Mouse (Mus musculus): Measurements from ENCODE around the gene Nupl2.

Nupl2 gene

GRCm38 (mm10) chr5:24164789-24165445 is at the start of gene Nupl2:
TSS of gene Nupl2 (plus strand) at chr5:24164963.
- peak; percentile 91 for DNase-seq (ENCODE audit: low read depth)

GRCm38 (mm10) chr5:24122221-24122620 is 42.5 kb upstream of the Nupl2 start:
- DNase-seq (ENCODE audit: low read depth), result no peak

GRCm38 (mm10) chr5:24124175-24124574 is 40.6 kb upstream of the Nupl2 start:
- no peak for DNase-seq (ENCODE audit: low read depth)

- DNase-seq (ENCODE audit: low read depth), result no peak
Measured at GRCm38 (mm10) chr5:24124579-24125276, 40.0 kb upstream of the Nupl2 start.

- no peak for DNase-seq (ENCODE audit: low read depth)
Measured at GRCm38 (mm10) chr5:24125910-24126636, 38.7 kb upstream of the Nupl2 start.

GRCm38 (mm10) chr5:24126967-24127366 is 37.8 kb upstream of the Nupl2 start:
- no peak for DNase-seq (ENCODE audit: low read depth)

GRCm38 (mm10) chr5:24146964-24147363 is 17.8 kb upstream of the Nupl2 start:
- DNase-seq (ENCODE audit: low read depth), result no peak

GRCm38 (mm10) chr5:24152199-24152598 is 12.6 kb upstream of the Nupl2 start:
- DNase-seq (ENCODE audit: low read depth), result no peak

GRCm38 (mm10) chr5:24156774-24157173 is 8.0 kb upstream of the Nupl2 start:
- DNase-seq (ENCODE audit: low read depth), result no peak

- DNase-seq (ENCODE audit: low read depth), result no peak
Measured at GRCm38 (mm10) chr5:24167263-24167662, 2.5 kb downstream of the Nupl2 start.

GRCm38 (mm10) chr5:24169881-24170280 is 5.1 kb downstream of the Nupl2 start:
- no peak for DNase-seq (ENCODE audit: low read depth)

- DNase-seq (ENCODE audit: low read depth), result no peak
Measured at GRCm38 (mm10) chr5:24172092-24172491, 7.3 kb downstream of the Nupl2 start.

GRCm38 (mm10) chr5:24181514-24182295 is 16.9 kb downstream of the Nupl2 start:
- DNase-seq (ENCODE audit: low read depth), result no peak

GRCm38 (mm10) chr5:24182296-24182734 is 17.6 kb downstream of the Nupl2 start:
- no peak for DNase-seq (ENCODE audit: low read depth)

GRCm38 (mm10) chr5:24183096-24183495 is 18.3 kb downstream of the Nupl2 start:
- DNase-seq (ENCODE audit: low read depth), result no peak

GRCm38 (mm10) chr5:24184011-24184410 is 19.2 kb downstream of the Nupl2 start:
- DNase-seq (ENCODE audit: low read depth), result no peak

- DNase-seq (ENCODE audit: low read depth), result no peak
Measured at GRCm38 (mm10) chr5:24188476-24188875, 23.7 kb downstream of the Nupl2 start.

GRCm38 (mm10) chr5:24191821-24192220 is 27.1 kb downstream of the Nupl2 start:
- DNase-seq (ENCODE audit: low read depth), result no peak

GRCm38 (mm10) chr5:24201006-24201405 is 36.2 kb downstream of the Nupl2 start:
- no peak for DNase-seq (ENCODE audit: low read depth)

GRCm38 (mm10) chr5:24202492-24202891 is 37.7 kb downstream of the Nupl2 start:
- no peak for DNase-seq (ENCODE audit: low read depth)

- DNase-seq (ENCODE audit: low read depth), result no peak
Measured at GRCm38 (mm10) chr5:24203266-24203665, 38.5 kb downstream of the Nupl2 start.

GRCm38 (mm10) chr5:24207965-24208364 is 43.2 kb downstream of the Nupl2 start:
- no peak for DNase-seq (ENCODE audit: low read depth)
